Mouse (Mus musculus): ENCODE data around the gene Gpr171.
"Not testable (repeated sequence)": the region's sequence is repeated elsewhere in the genome, so short reads cannot be mapped to it uniquely, and the experiment has no call there.

Gene Gpr171

DNA sequence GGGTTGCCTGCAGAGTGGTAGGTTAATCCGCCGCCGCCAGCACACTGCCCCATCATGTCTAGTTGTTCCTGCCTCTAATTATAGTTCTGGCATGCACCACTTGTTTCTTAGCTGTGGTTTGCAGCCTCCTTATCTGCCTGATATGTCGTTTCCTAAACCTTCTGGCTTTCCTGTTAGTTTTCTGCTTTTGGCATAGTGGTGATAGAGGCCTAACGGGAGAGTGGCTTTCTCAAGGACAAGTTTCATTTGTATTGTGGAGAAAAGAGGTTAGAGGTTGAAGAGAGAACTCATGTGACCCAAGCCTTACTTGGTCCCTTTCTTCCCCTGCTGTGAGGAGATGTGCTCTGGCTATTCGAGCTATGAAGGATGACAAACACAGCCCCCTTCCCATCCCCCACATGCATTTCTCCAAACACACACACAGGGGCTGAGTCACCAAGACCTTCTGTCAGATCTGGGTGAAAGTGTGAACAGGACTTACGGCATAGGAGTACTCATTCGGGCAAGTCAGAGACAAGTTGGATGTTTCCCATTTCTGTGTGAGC lies 12.4 kb upstream of the Gpr171 start:
- peak; percentile 28 to 37 for DNase-seq (ENCODE audit: low spot score in 2 of 2)

DNA sequence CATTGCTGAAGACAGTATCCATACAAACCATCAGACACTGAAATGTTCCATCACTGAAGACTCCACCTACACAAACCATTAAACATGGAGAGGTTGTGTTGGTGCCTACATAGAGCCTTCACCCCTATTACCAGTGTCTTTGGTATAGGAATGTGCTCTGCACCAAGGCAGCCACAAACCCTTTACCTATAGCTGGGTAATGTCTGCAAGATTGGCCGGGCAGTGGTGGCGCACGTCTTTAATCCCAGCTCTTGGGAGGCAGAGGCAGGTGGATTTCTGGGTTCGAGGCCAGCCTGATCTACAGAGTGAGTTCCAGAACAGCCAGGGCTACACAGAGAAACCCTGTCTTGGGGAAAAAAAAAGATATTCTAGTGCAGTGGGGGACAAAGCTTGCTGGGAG lies 11.7 kb upstream of the Gpr171 start:
- DNase-seq (ENCODE audit: low spot score in 2 of 2): not testable (repeated sequence)

DNA sequence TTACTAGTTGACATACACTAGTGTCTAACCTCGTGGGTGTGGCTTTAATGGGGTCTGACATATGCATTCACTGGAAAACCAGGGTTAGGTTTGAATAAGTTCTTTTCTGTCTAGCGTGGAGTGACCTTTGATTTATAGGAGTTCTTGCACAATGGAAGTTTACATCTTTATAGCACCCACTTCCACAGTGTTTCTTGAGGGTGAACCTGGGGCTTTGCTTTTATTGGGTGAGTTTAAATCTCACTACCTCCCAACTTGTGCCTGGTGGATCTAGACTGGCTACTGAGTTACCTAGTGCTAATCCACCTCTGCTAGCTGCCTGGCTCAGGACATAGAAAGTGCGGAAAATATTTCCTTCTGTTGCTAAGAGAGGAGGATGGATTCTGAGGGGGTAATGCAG lies 10.3 kb upstream of the Gpr171 start:
- DNase-seq (ENCODE audit: low spot score in 2 of 2): no peak

DNA sequence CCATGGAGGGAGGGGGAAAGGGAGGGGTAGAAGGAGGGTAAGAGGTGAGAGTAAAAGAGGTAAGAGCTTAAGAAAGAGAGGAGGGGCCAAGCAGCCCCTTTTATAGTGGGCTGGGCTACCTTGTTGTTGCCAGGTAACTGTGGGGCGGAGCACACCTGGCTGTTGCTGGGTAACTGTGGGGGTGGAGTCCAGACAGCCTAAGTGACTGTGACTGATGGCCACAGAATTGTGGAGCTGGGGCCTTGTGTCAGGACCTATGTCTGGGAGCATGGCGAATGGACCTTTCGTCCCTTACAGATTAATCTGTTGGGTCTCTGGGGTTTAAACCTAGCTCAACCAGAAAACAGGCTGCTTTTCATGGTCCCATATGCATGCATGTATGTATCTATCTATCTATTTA lies 8.2 kb upstream of the Gpr171 start:
- not testable (repeated sequence) for DNase-seq (ENCODE audit: low spot score in 2 of 2)

DNA sequence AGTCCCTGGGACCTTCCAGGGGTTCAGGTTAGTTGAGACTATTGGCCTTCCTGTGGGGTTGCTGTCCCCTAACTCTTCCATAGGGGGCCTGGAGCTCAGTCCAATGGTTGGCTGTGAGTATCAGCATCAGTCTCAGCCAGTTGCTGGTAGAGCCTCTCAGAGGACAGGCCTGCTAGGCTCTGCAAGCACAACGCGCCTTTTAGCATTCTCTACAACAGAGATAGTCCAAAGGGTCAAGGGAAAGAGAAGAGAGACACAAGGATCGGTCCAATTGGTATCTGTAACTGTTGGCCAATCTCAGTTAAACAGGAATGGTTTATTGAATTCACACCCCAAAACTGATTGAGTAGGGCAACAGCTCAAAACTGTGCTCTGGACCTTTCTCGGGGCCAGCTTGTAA lies 5.8 kb upstream of the Gpr171 start:
- no peak for DNase-seq (ENCODE audit: low spot score in 2 of 2)

DNA sequence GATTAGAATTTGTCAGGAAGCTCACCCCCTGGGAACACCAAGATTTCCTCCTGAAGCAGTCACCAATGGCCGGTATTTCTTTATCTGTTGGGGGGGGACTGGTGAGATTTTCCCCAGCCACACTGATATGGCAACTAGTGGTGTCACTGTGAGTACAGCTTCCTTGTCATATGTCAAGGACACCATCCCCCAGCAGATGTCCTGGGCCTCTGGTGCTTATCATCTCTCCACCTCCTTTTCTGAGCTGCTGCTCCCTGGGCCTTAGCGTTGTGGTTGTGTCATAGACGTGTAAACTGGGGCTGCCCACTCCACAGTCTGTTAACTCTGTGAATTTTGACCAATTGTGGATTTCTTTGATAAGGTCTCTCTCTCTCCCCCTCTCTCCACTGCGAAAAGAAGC lies 2.8 kb upstream of the Gpr171 start:
- DNase-seq (ENCODE audit: low spot score in 2 of 2): no peak

DNA sequence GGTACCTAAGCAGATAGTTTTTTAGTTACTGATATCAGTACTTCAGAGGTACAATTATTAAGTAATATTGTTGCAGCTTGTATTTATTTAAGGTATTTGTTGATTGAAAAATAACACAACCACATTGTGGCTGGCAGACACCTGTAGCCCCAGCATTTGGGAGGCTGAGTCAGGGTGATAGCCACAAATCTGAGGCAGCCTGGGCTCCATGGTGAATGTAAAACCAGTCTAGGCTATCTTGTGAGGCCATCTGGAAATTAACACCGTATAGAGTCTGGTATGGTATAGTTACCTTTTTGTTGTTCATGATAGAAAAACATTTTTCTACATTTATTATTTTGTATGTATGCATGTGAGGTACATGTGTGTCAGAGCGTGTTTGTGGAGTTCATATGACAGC lies 525 bp upstream of the Gpr171 start:
- no peak for DNase-seq (ENCODE audit: low spot score in 2 of 2)

DNA sequence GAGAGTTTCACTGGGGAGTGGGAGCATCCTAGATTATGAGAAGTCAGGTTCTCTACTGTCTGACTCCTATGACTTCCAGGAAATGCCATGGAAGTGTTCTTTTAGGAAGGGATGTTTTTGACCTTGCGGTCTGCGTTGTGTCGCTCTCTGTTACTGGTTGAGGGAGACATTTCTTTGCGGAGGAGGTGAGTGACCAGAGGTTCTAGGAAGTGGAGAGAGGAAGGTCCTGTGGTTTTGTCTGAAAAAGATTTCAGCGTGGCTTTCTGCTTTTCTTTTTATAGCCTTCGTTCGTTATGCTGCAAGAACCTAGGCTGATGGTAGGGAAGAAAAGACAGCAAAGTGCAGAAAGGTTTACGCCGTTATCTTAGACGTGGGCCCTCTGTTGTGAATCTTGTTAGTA lies 3.1 kb downstream of the Gpr171 start:
- DNase-seq (ENCODE audit: low spot score in 2 of 2): no peak

DNA sequence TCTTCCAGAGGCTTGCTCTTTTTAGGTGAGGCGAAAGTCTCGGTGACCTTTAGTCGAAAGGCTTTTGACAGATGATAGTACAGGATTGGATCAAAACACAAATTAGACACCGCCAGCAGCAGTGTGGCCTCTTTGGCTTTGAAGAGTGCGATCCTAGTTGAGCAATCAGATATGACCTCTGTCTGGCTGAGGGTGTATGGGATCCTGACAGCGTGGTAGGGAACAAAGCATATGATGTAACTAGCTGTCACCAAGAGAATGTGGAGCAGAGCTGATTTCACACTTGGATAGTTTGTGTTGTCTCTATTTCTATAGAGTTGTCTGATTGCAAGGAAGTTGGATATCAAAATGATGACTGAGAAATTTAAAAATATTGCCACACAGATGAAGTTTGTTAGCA lies 4.2 kb downstream of the Gpr171 start:
- no peak for DNase-seq (ENCODE audit: low spot score in 2 of 2)

DNA sequence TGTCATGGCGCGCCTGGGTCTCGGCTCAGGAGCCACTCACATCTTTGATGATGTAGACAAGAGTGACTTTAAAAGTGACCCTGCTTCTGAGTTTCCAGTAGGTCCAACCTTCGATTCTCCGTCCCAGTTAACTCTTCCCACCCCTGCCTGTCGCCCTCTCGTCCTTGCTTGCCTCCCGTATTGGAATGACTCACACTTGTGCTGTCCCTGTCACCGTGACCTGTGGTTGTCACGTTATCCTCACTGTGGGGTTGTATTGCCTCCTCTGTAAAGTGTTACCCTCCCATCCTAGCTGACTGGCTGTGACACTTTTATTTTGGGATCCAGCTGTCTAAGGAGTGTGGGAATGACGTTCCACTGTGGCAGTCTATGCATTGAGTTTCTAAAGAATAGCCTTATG lies 8.9 kb downstream of the Gpr171 start:
- no peak for DNase-seq (ENCODE audit: low spot score in 2 of 2)

DNA sequence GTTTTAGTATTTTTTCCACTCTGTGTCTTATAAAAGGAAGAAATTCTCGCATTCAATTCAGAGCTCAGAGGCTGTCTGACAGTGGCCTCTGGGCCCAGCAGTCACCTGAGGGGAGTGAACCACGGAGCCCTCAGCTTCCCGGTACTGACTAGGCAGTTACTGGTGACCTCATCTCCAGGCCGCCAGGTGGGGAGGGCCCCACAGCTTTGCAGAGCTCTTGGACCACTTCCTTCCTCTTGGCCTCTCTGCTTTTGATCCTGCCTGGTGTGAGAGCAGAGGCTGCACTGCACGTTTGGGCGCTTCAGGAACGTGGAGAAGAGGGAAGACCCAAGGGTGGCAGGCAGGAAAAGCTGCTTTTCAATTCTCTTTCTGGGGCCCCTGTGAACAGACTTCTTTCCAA lies 20.7 kb downstream of the Gpr171 start:
- DNase-seq (ENCODE audit: low spot score in 2 of 2): peak; percentile 54 to 59

DNA sequence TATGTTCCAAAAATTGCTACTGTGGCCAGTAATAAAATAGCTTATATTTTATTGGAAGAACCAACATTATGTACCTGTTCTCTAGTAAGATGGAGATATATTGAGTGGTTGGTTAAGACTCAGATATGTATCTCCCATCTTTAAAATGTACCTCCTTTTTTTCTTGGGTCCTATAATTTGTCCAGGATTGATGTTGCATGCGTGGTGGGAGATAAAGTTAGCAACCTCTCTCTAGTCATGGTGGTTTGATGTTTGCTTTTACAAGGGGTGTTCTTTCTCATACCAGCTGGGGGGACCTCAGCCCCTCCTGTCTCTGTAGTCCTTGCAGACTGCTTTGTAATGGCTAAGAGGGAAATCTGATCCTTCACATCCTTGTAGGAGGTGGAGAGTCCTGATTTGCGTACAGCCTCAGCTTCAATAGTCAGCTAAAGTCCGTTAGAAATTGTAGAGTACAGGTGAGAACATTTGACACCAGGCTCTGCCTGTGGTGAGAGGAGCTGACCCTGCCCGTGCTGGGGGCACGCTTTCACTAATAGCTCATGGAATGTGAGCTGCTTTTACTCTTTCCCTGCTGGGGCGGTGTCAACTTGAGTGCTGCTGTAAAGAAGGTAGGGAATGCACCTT lies 21.2 kb downstream of the Gpr171 start:
- no peak for DNase-seq (ENCODE audit: low spot score in 2 of 2)

DNA sequence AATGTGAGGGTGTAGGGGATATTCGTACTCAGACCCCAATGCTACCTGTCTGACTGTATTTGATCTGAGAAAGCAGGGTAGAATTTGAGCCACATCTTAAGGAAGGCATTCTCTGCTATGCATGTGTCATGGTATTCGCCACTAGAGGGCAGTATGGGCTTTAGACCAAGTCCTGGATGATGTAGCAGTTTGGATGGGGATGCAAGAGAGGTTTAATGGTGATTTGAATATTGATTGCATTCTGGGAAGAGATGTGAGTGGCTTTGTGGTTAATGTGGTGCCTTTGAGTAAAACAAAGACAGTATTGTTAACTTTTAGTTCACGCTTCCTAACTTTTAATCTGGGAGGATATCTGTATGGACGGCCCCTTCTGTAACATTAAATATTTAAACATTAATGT lies 22.3 kb downstream of the Gpr171 start:
- DNase-seq (ENCODE audit: low spot score in 2 of 2): peak; percentile 59 to 60

DNA sequence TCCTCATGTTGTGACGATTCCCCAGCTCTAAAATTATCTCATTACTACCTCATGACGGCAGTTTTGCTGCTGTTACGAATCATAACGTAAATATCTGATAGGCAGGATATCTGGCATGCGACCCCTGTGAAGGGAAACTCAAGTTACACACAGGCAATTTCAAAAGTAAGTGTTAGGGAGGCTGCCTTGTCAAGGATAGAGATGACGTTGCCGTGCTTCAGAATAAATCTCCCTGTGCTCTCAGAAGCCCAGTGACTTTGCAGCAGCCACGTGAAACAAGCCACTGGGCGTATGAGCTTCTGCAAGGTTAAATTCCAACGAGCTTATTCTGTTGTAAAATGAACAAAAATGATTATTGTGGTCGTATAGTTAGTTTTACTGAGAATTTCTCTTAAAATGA lies 23.0 kb downstream of the Gpr171 start:
- no peak for DNase-seq (ENCODE audit: low spot score in 2 of 2)

DNA sequence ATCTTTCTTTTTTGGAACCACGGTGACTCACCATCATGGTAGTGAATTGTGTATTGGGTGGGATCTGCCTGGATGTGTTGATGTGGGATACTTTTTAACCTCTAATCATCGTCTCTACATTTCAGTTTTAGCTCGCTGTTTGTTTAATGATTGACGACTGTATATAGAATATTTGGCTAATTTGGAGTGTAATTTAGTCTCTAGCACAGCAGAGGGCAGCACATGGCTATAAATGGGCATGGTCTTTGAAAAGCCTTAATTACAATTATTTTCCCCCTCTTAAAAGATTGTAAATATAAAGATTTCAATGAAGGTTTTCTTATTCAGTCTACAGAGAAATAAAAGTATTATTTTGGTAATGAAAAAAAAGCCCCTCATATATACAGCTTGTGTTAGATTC lies 24.3 kb downstream of the Gpr171 start:
- no peak for DNase-seq (ENCODE audit: low spot score in 2 of 2)

DNA sequence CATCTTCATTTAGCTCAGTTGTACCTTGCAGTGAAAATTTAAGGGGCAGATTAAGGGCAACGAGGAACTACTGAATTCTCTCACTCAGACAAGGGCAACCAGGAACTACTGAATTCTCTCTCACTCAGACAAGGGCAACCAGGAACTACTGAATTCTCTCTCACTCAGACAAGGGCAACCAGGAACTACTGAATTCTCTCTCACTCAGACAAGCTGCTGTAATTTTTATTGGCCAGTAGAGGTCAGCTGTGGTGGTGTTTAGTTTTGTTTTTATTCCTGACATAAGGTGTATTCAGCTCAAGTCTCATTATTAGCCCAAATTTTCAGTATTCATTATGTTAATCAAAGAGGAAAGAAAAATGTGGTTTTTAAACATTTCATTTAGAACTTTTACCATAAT lies 32.5 kb downstream of the Gpr171 start:
- DNase-seq (ENCODE audit: low spot score in 2 of 2): not testable (repeated sequence)

DNA sequence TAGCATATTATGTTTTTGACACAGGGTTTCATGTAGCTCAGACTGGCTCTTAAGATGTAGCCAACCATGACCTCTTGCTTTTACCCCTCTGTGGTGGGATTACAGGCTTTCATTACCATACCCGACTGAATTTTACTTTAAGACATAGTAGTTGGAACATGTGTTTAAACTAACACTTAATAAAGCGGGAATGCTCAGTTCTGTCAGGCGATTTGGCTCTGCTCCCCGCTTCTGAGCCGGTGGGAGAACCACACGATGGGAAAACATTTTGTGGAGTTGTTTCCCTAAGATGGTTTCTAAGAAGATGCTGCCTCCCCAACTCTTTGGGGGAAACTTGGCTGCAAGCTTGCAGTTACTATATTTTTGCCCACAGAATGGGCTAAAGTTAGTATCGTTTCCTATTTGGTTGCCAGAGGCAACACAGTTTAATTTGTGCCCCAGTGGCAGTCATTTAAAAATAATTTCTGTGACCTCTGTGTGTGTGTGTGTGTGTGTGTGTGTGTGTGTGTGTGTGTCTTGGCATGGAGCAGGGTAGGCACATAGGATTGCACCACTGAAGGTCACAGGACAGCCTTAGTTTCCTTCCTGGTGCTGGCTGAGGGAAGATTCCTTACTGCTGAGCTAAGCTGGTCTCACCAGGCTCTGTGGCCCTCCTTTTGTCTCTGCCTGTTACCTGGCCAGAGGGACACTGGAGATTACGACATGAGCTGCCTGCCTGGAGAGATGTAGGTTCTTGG lies 34.9 kb downstream of the Gpr171 start:
- no peak for DNase-seq (ENCODE audit: low spot score in 2 of 2)

DNA sequence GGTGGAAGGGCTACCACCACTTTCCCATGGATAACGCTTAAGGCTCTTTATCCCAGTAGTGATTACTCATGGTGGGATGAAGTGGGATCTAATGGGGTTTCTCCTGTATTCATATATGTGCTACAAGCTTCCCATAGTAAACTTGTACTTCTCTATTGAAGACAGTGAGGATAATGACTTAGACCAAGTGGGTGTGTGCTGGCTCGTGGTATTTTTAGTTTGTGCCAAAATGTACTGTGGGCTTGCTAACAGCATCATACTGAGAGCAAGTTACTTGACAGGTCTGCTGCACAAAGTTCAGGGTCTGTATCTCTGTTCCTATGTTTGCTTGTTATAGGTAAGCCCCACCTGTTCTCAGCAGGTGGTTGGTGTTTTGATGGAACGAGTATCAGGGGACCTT lies 35.7 kb downstream of the Gpr171 start:
- no peak for DNase-seq (ENCODE audit: low spot score in 2 of 2)

DNA sequence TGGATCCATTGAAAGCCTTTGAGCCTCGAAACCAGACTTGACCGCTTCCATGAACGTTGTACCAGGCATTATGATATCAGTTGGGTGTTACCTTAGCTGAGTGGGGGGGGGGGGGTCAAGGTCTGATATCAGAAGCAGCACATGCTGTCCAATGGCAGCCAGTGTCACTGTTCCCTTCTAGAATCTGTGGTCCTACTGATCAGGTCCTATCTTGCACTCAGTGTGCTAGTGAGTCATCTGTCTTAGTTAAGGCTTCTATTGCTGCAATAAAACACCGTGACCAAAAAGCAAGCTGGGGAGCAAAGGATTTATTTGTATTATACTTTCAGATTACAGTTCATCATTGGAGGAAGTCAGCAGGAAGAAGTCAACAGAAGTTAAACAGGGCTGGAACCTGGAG lies 38.2 kb downstream of the Gpr171 start:
- DNase-seq (ENCODE audit: low spot score in 2 of 2): no peak

DNA sequence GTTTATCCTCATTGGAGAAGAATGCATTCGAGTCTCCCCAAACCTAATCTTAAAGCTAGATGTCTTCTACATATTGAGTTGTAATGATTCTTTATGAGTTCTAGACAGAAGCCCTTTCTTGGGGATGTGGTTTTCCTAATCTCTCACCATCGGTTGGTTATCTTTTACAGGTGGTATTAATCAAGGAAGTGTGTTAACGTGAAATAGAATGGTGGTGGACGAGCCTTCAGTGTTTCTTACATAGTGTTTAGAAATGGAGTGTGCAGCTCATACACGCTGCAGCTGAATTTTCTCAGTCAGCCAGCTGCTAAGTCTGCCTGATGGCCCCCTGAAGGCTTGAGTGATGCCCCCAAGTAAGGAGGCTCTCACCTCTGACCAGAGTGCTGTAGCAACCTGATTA lies 39.5 kb downstream of the Gpr171 start:
- no peak for DNase-seq (ENCODE audit: low spot score in 2 of 2)

DNA sequence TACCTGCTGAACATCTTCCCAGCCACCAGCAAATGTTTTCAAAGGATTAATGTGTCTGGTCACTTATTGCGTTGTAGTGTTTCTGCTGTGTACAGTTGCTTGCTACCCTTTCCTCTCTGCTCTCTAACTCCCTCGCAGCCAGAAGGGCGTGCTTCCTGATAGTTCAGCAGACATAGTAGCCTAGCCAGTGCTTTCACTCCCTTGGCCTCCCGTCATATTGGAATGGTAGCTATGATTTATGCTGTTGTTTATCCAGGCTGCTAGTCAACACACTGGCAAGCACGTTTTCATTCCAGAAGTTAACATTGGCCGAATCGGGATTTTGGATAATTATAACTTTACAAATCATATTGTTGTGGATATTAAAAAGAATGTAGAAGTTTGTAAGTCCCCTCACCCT lies 41.5 kb downstream of the Gpr171 start:
- no peak for DNase-seq (ENCODE audit: low spot score in 2 of 2)

DNA sequence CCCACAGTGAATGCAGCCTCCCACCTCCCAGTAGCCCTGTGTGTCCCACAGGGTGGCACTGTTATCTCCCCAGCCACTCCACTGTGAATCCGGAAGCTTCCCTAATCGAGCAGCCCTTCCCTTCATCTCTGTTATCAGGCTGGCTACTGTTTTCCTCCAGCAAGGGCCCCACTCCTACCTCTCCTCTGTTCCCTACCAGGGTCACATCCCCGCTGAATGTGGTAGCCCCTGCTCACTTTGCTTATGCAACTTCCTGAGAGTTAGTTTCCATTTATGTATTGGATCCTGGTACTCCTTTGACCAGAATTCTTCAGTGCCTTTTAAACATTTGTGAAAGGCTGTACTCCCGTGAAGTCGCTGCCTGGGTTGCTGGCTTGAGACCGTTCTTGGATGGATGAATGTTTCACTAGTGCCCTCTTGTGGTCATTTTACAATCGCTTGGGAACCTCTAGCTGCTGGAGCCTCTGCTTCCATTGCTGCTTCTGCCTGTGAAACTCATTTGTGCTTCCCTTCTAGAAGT lies 42.5 kb downstream of the Gpr171 start:
- DNase-seq (ENCODE audit: low spot score in 2 of 2): peak; percentile 44 to 57

DNA sequence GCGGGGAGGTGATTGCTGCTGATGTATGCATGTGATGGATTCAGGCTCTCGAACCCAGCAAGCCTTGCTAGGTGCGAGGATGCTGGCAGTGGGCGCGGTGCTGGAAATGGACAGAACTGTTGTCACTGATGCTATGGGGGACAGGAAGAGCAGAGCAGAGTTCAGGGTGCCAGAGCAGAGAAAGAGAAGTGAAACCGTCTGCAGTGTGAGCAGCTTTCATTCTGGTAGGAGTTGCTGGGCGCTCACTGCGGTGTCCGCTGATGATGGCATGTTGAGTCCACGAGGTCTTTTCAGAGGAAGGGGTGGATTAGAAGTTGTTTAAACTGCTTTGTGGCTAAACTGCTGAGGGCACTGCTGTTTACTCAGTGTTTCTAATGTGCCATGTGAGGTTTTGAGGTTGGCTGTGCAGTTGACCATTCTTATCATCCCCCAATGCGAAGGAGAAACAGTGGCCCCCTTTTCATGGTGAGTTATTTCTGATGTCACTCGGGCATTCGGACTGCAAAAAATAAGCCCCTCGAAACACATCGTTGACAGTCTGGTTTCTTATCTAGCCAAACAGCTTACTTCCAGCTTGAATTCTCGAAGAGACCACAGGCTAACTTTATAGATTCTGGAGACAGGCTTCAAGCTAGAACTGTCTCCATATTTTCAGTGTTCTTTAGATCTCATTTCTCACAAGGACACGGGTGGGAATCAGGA lies 46.6 kb downstream of the Gpr171 start:
- DNase-seq (ENCODE audit: low spot score in 2 of 2): peak; percentile 65 to 69

Data from spleen, postnatal 36 days (tissue).